Mouse (Mus musculus) forebrain, postnatal 0 days (tissue): ENCODE data around the gene Recql. TPM values are rescaled to one million over a fixed set of nuclear protein-coding genes. Genes with fewer than 3 reads are reported as not detected.

Experiments used
- ATAC-seq: fragments of 200-750 bp; cut with Nextera tagmentation; 2 replicates; pipeline ENCODE4 v1.8.0; 2017; ENCODE audit warnings: mild to moderate bottlenecking, moderate library complexity
- DNase-seq: peaks from one replicate; pipeline ENCODE4 v3.0.0-alpha.2; 2015
- H3K27ac ChIP-seq: fragments of 300-500 bp; sonication (generic); 2 replicates; pipeline ENCODE4 v1.5.1; 2014; ENCODE audit warnings: low read depth, mild to moderate bottlenecking, antibody characterized with exemption, low read length, moderate library complexity, mixed read lengths
- H3K27me3 ChIP-seq: fragments of 300-500 bp; sonication (generic); 2 replicates; pipeline ENCODE4 v1.6.1; 2014; ENCODE audit warnings: mild to moderate bottlenecking, low read length, mixed read lengths; ENCODE audit not compliant: insufficient read depth
- H3K36me3 ChIP-seq: fragments of 300-500 bp; sonication (generic); 2 replicates; pipeline ENCODE4 v1.6.1; 2014; ENCODE audit warnings: mild to moderate bottlenecking, moderate library complexity; ENCODE audit not compliant: insufficient read depth
- H3K4me1 ChIP-seq: fragments of 300-500 bp; sonication (generic); 2 replicates; pipeline ENCODE4 v1.6.1; 2014; ENCODE audit warnings: antibody characterized with exemption; ENCODE audit not compliant: insufficient read depth
- H3K4me2 ChIP-seq: fragments of 300-500 bp; sonication (generic); 2 replicates; pipeline ENCODE4 v1.6.1; 2014; ENCODE audit warnings: low read depth, mild to moderate bottlenecking, moderate library complexity
- H3K4me3 ChIP-seq: fragments of 300-500 bp; sonication (generic); 2 replicates; pipeline ENCODE4 v1.5.1; 2014; ENCODE audit warnings: low read depth, low read length, mixed read lengths
- H3K9ac ChIP-seq: fragments of 300-500 bp; sonication (generic); 2 replicates; pipeline ENCODE4 v1.6.1; 2014; ENCODE audit warnings: mild to moderate bottlenecking
- H3K9me3 ChIP-seq: fragments of 300-500 bp; sonication (generic); 2 replicates; pipeline ENCODE4 v1.6.1; 2016; ENCODE audit warnings: low read length
- CTCF ChIP-seq: sonication (generic); IDR thresholded peaks from 2 replicates; pipeline ENCODE4 v1.5.1; 2016; ENCODE audit warnings: antibody characterized with exemption, control low read depth, low read depth
- WGBS: fragments of 180-500 bp; shearing (Covaris S2); extraction: QIAGEN DNeasy Blood & Tissue Kit; methylation state at CpG from one replicate; pipeline ENCODE4 v1.1.7; 2014; 5-methylcytosine and 5-hydroxymethylcytosine counted together
- polyA plus RNA-seq: library from polyadenylated mRNA; unstranded; fragments of >200 nt; fragmentation: Nextera tagmentation; extraction: Ambion mirVana; gene quantifications from 2 replicates; pipeline ENCODE4 v1.2.1, GENCODE M21; 2015
- total RNA-seq: library from RNA; depleted of rRNA; stranded (reverse); fragments of >200 nt; gene quantifications from 2 replicates; pipeline ENCODE4 v1.2.3, GENCODE M21; 2014

Recql gene
- total and polyA plus RNA-seq, 2 experiments from 2014 or later = 19.4 to 20.8 TPM

DNA sequence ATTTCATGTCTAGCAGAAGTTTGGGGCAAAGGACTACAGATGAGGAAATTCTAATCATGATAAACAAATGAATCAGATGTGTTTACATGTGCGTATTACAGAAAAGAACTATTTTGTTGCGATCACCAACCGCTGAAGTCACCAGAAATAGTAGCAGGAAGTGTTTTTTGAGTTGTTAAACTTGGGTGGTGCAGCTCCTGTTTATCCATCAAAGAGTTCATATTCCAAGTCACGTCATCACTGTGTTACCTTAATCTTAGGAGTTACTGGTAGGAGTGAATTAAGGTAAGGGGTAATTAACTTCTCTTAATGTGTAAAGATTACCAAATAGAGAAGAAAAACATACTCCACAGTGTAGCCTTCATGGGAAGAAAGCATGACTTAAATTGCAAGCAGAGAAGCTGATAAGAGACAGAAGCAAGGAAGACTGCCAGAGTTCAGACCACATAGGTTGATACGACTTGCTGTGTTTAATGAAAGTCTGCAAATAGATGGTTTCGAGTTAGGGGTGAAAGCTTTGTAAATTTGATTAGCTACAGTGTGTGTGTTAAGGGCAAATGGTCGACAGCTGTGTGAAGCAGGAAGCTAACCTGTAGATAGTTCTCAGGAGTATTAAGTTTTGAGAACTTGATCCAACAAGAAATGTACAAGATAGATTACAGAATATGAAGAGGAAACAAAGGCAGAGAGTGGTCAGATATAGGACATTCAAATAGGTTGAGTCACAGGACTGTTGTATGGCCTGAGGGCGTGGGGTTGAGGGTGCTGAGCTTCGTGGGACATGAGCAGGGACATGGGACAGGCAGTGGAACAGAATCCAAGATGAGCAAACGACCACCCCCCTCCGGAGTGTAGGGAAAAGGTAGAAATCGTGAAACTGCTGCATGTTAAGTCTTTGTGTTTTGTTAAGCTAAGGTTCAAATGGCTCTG is 40.4 kb downstream of the Recql start:
- H3K4me2 ChIP-seq = peak overlapping the region; percentile 60
- H3K9me3 ChIP-seq = no peaks in the 10 kb centered on the region
- H3K9ac ChIP-seq = peak overlapping the region; percentile 70
- peak overlapping the region; percentile 65 for H3K4me3 ChIP-seq
- TF ChIP-seq CTCF = no peak
- H3K4me1 ChIP-seq = peaks cover 3% of the 10 kb centered on the region
- no peaks in the 10 kb centered on the region for H3K27me3 ChIP-seq
- 61% methylated on average over 12 of the region's 12 CpGs for WGBS
- DNase-seq = no peak
- H3K27ac ChIP-seq = 0 out of 2 replicates have a peak overlapping the region, but pooled peaks have one; percentile 80
- no peak for ATAC-seq
- H3K36me3 ChIP-seq = peaks cover 17% of the 10 kb centered on the region

GRCm38 (mm10) chr6:142345440-142346038 is 41.3 kb downstream of the Recql start, which contains the start of gene Pyroxd1:
TSS of gene Pyroxd1 (plus strand) at chr6:142345654.
- 1% methylated on average over 48 of the region's 48 CpGs for WGBS
- Histone ChIP-seq H3K36me3 (peaks cover 10% of the 10 kb centered on the region; the same call in 1 of the 2 replicates), H3K27me3 (no peaks in the 10 kb centered on the region), H3K27ac (peak within 1 kb of the TSS; percentile 80), H3K9me3 (no peaks in the 10 kb centered on the region), H3K4me3 (peak within 1 kb of the TSS; percentile 65), H3K4me2 (peak within 1 kb of the TSS; percentile 60), H3K4me1 (peaks cover 3% of the 10 kb centered on the region), H3K9ac (peak within 1 kb of the TSS; percentile 70)
- peak; percentile 97 for ATAC-seq
- DNase-seq = peak; percentile 96
- TF ChIP-seq CTCF = no peak; the same call in 1 of the 2 replicates

DNA sequence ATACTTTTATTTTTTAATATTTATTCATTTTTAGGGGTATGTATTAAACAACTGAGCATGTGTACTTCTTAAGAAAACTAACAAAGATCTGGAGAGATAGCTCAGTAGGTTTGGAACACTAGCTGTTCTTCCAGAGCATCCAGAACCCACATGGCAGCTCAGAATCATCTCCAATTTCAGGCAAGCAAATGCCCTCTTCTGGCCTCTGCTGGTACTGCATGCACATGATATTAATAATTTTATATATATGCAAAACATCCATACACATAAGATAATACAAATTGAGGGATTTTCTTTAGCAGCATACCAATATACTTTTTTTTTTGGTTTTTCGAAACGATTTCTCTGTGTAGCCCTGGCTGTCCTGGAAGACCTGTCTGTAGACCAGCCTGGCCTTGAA is 43.3 kb downstream of the Recql start:
- Histone ChIP-seq H3K4me2 (no peak overlapping the region), H3K9ac (no peak overlapping the region), H3K36me3 (no peaks in the 10 kb centered on the region), H3K27ac (no peak overlapping the region), H3K27me3 (no peaks in the 10 kb centered on the region), H3K9me3 (no peaks in the 10 kb centered on the region), H3K4me1 (peaks cover 3% of the 10 kb centered on the region), H3K4me3 (no peak overlapping the region)
- ATAC-seq (no peak), DNase-seq (peak; percentile 69)
- peak; percentile 76 for TF ChIP-seq CTCF
- 76% methylated on average over 2 of the region's 2 CpGs for WGBS

- H3K9me3 ChIP-seq = no peaks in the 10 kb centered on the region
- H3K27ac ChIP-seq = no peak overlapping the region
- TF ChIP-seq CTCF = no peak
- H3K4me2 ChIP-seq = no peak overlapping the region
- WGBS = 45% methylated on average over 2 of the region's 2 CpGs
- H3K4me3 ChIP-seq = no peak overlapping the region
- H3K36me3 ChIP-seq = no peaks in the 10 kb centered on the region
- no peak overlapping the region for H3K9ac ChIP-seq
- no peaks in the 10 kb centered on the region for H3K27me3 ChIP-seq
- H3K4me1 ChIP-seq = no peaks in the 10 kb centered on the region
- DNase-seq = no peak
- no peak for ATAC-seq
These were observed 47.3 kb downstream of the Recql start for GRCm38 (mm10) chr6:142339576-142339975.

- 53% methylated on average over 2 of the region's 2 CpGs for WGBS
- Histone ChIP-seq H3K4me3 (no peak overlapping the region), H3K9ac (no peak overlapping the region), H3K36me3 (no peaks in the 10 kb centered on the region), H3K4me2 (no peak overlapping the region), H3K27ac (no peak overlapping the region), H3K4me1 (no peaks in the 10 kb centered on the region), H3K27me3 (no peaks in the 10 kb centered on the region), H3K9me3 (no peaks in the 10 kb centered on the region)
- no peak for DNase-seq
- no peak for TF ChIP-seq CTCF
- no peak for ATAC-seq
These were observed 47.9 kb downstream of the Recql start for GRCm38 (mm10) chr6:142338961-142339360.

DNA sequence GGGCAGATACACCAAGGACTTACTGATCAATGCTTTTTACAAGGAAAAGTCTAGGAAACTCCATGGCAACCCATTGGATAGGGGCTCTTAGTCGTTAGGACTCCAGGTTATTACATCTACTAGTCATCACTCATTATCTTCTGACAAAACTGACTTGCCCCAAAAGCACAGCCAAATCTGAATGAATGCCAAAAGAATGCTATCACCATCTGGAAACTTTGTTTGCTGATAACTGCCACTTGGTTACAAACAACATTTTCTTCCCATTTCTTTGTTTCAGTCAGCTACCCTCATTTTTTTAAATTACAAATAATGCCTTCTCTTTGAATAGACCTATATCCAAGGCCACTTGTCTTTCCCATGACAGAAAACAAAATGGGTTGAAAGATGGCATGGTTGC is 57.7 kb downstream of the Recql start:
- no peak for TF ChIP-seq CTCF
- DNase-seq (no peak), ATAC-seq (no peak)
- Histone ChIP-seq H3K4me3 (no peak overlapping the region), H3K27me3 (no peaks in the 10 kb centered on the region), H3K9ac (no peak overlapping the region), H3K27ac (no peak overlapping the region), H3K36me3 (no peaks in the 10 kb centered on the region), H3K4me2 (no peak overlapping the region), H3K9me3 (no peaks in the 10 kb centered on the region), H3K4me1 (no peaks in the 10 kb centered on the region)
- 41% methylated on average over 1 of the region's 1 CpGs for WGBS

- Histone ChIP-seq H3K9me3 (no peaks in the 10 kb centered on the region), H3K4me1 (no peaks in the 10 kb centered on the region), H3K36me3 (no peaks in the 10 kb centered on the region), H3K27me3 (no peaks in the 10 kb centered on the region), H3K9ac (no peak overlapping the region), H3K27ac (no peak overlapping the region), H3K4me3 (no peak overlapping the region), H3K4me2 (no peak overlapping the region)
- TF ChIP-seq CTCF = no peak
- DNase-seq (no peak), ATAC-seq (no peak)
- 88% methylated on average over 3 of the region's 3 CpGs for WGBS
These were observed 60.3 kb downstream of the Recql start for GRCm38 (mm10) chr6:142326598-142326997.
